Mouse (Mus musculus): Measurements from ENCODE around the gene Tmem147.
"Not testable (repeated sequence)": the region's sequence is repeated elsewhere in the genome, so short reads cannot be mapped to it uniquely, and the experiment has no call there.

Gene Tmem147

DNA sequence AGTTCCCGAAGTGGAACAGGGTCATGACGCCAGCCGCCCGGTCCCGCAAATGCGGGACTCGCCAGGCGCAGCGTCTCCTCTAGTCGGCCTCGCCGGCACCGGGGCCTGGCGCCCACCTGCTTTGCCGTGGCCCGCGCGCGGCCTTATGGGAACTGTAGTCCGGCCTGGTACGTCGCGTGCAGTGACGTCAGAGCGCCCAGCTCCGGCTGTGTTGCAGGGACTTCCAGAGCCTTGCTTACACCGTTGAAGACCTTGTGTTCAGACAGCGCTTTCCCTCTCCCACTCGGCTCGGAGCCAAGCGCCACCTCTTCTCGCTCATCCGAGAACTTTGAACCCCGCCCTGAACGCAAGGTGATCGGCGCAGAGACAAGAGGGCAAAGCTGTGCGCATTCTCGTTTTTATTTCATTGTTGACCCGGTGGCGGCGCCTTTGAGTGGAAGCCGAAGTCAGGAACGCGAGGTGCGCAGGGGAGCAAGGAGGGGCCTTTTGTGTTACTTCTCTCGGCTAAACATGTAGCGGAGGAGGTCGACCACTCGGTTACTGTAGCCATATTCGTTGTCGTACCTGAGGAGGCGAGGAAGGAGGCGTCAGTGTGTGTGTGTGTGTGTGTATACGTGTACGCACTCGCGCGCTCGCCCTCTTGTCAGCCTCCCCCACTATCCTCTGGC, at the start of gene Tmem147:
TSS of gene Tmem147 (minus strand) at position 145 of the 668 bp plus-strand sequence.
- peak; percentile 98 for DNase-seq

- DNase-seq = no peak
Observed at GRCm38 (mm10) chr7:30777911-30778310, 48.6 kb upstream of the Tmem147 start.

DNA sequence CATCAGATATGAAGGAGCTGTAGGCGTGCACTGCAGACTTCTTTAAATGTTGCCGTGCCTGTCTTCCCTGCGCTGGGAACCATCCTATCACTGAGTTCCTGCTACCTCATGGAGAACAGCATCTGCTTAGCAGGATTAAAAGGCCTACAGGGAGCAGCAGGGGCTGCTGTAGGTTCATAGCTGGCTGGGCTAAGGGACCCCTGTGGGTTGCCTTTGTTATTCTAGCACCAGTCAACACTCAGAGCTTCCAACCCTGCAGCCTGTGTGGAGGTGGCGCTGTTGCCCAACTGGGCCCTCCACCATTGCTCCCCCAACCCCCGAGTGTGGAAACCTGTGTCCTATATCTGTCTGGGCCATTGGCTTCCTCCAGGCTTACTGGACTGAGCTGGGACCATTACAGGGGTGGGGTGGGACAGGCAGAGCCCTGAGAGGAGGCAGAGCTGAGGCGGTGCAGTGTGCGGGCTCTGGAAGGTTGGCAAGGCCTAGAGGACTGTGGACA, 47.8 kb upstream of the Tmem147 start:
- no peak for DNase-seq

- no peak for DNase-seq
Observed at GRCm38 (mm10) chr7:30776104-30776503, 46.8 kb upstream of the Tmem147 start.

- DNase-seq = no peak
Observed at GRCm38 (mm10) chr7:30769236-30769635, 39.9 kb upstream of the Tmem147 start.

GRCm38 (mm10) chr7:30766408-30766807, 37.1 kb upstream of the Tmem147 start:
- DNase-seq = no peak

DNA sequence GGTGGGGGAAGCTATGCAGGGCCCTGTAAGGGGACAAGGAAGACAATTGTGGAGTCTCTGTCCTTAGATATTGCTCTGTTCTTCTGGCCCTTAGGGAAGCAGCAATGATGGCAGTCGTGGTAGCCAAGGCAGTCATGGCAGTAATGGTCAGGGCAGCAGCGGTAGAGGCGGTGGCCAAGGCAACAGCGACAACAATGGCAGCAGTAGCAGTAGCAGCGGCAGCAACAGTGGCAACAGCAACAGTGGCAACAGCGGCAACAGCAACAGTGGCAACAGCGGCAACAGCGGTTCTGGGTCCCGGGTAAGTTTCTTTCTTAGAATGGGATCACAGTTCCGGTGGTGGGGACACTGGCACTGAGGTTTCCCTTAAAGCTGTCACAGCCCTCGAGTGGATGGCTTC, 35.8 kb upstream of the Tmem147 start:
- DNase-seq = no peak

- no peak for DNase-seq
Observed at GRCm38 (mm10) chr7:30763456-30763855, 34.1 kb upstream of the Tmem147 start, which contains the start of gene Dmkn. TSS of gene Dmkn (plus strand) at chr7:30763756.

GRCm38 (mm10) chr7:30761769-30762352, 32.5 kb upstream of the Tmem147 start:
- DNase-seq = no peak

GRCm38 (mm10) chr7:30758853-30759252, 29.5 kb upstream of the Tmem147 start:
- DNase-seq = peak; percentile 49

GRCm38 (mm10) chr7:30757001-30757400, 27.7 kb upstream of the Tmem147 start:
- DNase-seq = no peak

GRCm38 (mm10) chr7:30751086-30751669, 21.8 kb upstream of the Tmem147 start, which contains the start of gene Sbsn:
TSS of gene Sbsn (plus strand) at chr7:30751471.
- DNase-seq = no peak

DNA sequence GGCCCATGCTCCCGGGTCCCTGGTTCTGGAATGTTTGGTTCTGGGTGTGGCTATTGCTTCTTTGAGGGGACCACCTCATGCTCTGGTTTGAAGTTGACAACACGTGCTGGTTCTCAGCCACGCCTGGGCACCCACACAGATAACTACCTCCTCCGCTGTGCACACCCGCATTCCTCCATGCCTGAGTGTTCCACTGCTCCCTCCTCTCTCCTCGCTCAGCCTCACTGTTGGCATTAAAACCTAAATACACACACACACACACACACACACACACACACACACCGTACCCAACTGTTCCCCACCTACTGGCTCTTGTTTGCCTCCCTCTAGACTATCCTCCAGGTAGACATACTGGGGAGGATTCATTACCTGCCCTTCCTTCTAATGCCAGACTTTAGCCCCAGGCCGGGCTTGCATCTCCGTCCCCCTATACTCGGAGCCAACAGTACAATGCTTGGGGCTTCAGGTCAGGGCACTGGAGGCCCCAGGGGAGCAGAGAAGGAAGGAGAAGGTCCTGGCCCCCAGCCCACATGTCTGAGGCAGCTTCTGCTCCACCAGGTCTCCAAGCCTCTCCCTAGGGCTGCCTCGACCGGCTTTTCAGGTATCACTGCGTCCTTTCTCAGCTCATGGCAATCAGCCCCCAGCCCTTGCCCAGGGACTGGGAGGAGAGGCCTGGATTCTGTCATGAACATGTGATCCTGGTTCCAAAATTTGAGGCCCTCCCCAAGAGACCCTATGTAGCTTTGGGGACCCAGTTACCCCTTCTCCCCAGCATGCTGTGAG, 20.7 kb upstream of the Tmem147 start:
- DNase-seq = peak; percentile 7

DNA sequence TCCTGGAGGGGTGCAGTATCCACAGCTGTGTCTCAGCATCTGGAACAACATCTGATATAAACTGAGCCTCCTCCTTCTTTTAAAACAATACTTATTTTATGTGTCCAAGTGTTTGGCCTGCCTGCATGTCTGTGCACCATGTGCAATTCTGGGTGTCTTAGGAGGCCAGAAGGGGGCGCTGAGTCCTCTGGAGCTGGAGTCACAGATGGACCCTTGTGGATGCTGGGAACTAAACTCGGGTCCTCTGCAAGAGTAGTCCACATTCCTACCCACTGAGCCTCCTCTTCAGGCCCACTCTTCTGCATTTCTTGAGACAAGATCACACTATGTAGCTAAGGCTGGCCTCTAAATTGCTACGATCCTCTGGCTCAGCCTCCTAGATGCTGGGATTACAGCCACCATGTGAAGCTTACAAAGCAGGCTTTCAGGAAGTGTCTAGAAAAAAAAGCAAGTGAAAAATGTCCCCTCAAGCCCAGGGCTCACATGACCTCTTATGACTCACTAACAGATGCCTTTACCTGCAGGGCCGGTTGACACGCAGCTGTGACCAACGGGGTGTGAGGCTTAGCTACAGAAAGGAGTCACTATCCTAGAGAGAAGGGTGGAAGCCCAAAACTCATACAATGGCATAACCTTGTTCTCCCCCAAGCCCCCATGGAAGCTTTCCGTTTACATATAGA, 18.3 kb upstream of the Tmem147 start:
- no peak for DNase-seq

GRCm38 (mm10) chr7:30744022-30744598, 14.8 kb upstream of the Tmem147 start:
- DNase-seq = peak; percentile 61

GRCm38 (mm10) chr7:30743617-30744016, 14.3 kb upstream of the Tmem147 start, which contains the start of gene Gapdhs:
TSS of gene Gapdhs (minus strand) at chr7:30743681.
- not testable (repeated sequence) for DNase-seq

DNA sequence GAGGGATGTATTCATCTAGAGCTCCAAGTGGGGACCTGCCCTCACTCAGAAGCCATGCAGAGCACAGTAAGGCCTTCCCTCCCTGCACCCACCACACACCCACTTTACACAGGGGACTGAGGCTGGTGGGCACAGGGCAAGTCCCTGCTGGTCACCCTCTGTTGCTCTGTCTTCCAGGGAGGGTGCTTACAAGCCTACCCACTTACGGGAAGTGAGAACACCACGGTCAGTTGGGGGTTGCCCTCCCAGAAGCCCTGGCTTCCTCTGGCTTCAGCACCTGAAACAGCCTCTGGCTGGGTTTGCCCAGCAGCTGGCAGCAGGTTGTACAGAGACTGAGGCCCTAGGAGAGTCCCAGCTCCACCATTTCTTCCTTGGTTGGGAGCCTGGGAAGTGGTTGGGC, 13.2 kb upstream of the Tmem147 start:
- not testable (repeated sequence) for DNase-seq

DNA sequence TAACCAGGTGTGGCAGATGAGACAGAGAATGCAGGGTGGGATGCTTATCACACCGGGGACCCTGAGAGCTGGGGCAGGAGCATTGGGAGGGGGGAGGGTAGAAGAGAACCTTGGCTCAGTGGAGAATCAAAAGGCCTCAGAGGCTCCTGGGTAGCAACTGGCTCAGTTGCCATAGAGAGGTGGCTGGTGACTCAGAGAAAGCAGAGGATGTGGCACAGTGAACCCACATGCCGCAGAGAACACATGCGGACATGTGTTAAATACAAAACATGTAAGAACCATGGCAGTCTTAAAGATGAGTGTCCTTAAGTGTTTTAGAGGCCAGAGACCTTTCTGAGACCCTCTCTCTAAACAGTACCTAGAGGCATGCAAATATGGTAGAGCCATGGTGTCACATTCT, 6.9 kb upstream of the Tmem147 start:
- DNase-seq = no peak

GRCm38 (mm10) chr7:30730064-30730722, 853 bp upstream of the Tmem147 start:
- DNase-seq = not testable (repeated sequence)

DNA sequence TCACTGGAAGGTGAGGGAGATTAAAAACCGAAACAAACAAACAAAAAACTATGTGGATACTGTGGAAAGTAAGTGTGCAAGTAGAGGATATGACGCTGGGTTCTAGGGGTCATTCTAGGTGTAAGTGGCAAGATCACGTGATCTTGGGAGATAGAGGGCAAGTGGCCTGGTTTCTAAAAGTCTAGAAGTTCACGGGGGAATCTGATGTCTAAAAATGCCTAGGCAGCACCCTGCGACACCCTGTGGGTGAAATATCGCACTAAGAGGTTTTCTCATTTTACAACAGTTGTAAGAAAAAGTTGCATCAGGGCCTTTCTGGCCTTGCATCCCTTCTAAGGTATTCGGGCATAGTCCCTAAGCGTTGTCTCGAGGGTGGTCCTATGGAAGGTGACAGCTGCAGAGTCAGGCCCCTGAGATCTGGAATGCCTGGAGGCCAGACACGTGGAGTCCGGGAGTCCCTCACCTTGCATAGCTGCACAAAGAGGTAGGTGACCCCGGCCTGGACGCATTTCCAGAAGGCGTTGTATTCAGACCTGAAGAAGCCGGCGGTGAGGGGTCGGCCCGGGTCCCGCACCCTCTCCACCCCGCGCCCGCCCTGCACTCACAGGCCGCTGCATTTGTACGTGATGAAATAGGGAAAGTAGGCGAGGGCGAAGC, 473 bp downstream of the Tmem147 start:
- DNase-seq = no peak

- DNase-seq = no peak
Observed at GRCm38 (mm10) chr7:30728214-30728613, 1.1 kb downstream of the Tmem147 start.
